Mouse (Mus musculus): ENCODE results near the gene Snx10. TPM values are rescaled to one million over a fixed set of nuclear protein-coding genes. Genes with fewer than 3 reads are reported as not detected.

Gene Snx10
- polyA plus RNA-seq, 1 experiment from 2014 or later = 17.4 TPM

GRCm38 (mm10) chr6:51606803-51607202, 83.1 kb downstream of the Snx10 start:
- Histone ChIP-seq H3K4me3 (ENCODE audit: low read depth, low read length) (no peak overlapping the region), H3K4me2 (replicated peaks; ENCODE audit: low read depth) (no peak overlapping the region), H3K27me3 (ENCODE audit: control insufficient read depth, insufficient read depth, low read length) (no peaks in the 10 kb centered on the region), H3K4me1 (replicated peaks; ENCODE audit: control insufficient read depth, insufficient read depth) (no peaks in the 10 kb centered on the region), H3K9me3 (ENCODE audit: control insufficient read depth, low read length) (no peaks in the 10 kb centered on the region), H3K36me3 (ENCODE audit: control insufficient read depth, insufficient read depth, low read length) (no peaks in the 10 kb centered on the region), H3K27ac (replicated peaks) (no peak overlapping the region), H3K9ac (ENCODE audit: low read length) (no peak overlapping the region)
- 53% methylated on average over 7 of the region's 7 CpGs for WGBS
- no peak for ATAC-seq (ENCODE audit: low FRiP score, low TSS enrichment)
- no peak for TF ChIP-seq CTCF (IDR thresholded peaks at IDR 0.05; ENCODE audit: low read depth)
- no peak for TF ChIP-seq EP300 (optimal IDR thresholded peaks at IDR 0.05)
- DNase-seq (ENCODE audit: low spot score) = no peak

- Histone ChIP-seq H3K4me1 (replicated peaks; ENCODE audit: control insufficient read depth, insufficient read depth) (0 out of 2 replicates have a peak, but pooled peaks cover 2% of the 10 kb centered on the region), H3K9me3 (ENCODE audit: control insufficient read depth, low read length) (no peaks in the 10 kb centered on the region), H3K27ac (replicated peaks) (no peak overlapping the region), H3K4me2 (replicated peaks; ENCODE audit: low read depth) (no peak overlapping the region), H3K36me3 (ENCODE audit: control insufficient read depth, insufficient read depth, low read length) (no peaks in the 10 kb centered on the region), H3K4me3 (ENCODE audit: low read depth, low read length) (no peak overlapping the region), H3K9ac (ENCODE audit: low read length) (no peak overlapping the region), H3K27me3 (ENCODE audit: control insufficient read depth, insufficient read depth, low read length) (no peaks in the 10 kb centered on the region)
- peak; percentile 23 for DNase-seq (ENCODE audit: low spot score)
- TF ChIP-seq EP300 (optimal IDR thresholded peaks at IDR 0.05) (no peak), CTCF (IDR thresholded peaks at IDR 0.05; ENCODE audit: low read depth) (no peak)
- ATAC-seq (ENCODE audit: low FRiP score, low TSS enrichment) = no peak
- WGBS = 72% methylated on average over 4 of the region's 4 CpGs
Measured at GRCm38 (mm10) chr6:51611621-51612020, 87.9 kb downstream of the Snx10 start.

- Histone ChIP-seq H3K4me3 (ENCODE audit: low read depth, low read length) (peak overlapping the region; percentile 57), H3K9me3 (ENCODE audit: control insufficient read depth, low read length) (no peaks in the 10 kb centered on the region), H3K4me1 (replicated peaks; ENCODE audit: control insufficient read depth, insufficient read depth) (0 out of 2 replicates have a peak, but pooled peaks cover 2% of the 10 kb centered on the region), H3K27me3 (ENCODE audit: control insufficient read depth, insufficient read depth, low read length) (no peaks in the 10 kb centered on the region), H3K36me3 (ENCODE audit: control insufficient read depth, insufficient read depth, low read length) (no peaks in the 10 kb centered on the region), H3K27ac (replicated peaks) (no peak overlapping the region), H3K4me2 (replicated peaks; ENCODE audit: low read depth) (peak overlapping the region; percentile 92), H3K9ac (ENCODE audit: low read length) (peak overlapping the region; percentile 52)
- DNase-seq (ENCODE audit: low spot score) (peak; percentile 67), ATAC-seq (ENCODE audit: low FRiP score, low TSS enrichment) (peak; percentile 86)
- WGBS = under 1% methylated on average over 50 of the region's 54 CpGs
- TF ChIP-seq CTCF (IDR thresholded peaks at IDR 0.05; ENCODE audit: low read depth) (peak; percentile 72), EP300 (optimal IDR thresholded peaks at IDR 0.05) (no peak)
Measured at GRCm38 (mm10) chr6:51612371-51613051, 88.8 kb downstream of the Snx10 start.

GRCm38 (mm10) chr6:51613661-51614060, 90.0 kb downstream of the Snx10 start:
- H3K4me2 ChIP-seq (replicated peaks; ENCODE audit: low read depth) = no peak overlapping the region
- H3K4me3 ChIP-seq (ENCODE audit: low read depth, low read length) = no peak overlapping the region
- DNase-seq (ENCODE audit: low spot score) (peak; percentile 24), ATAC-seq (ENCODE audit: low FRiP score, low TSS enrichment) (no peak)
- no peaks in the 10 kb centered on the region for H3K27me3 ChIP-seq (ENCODE audit: control insufficient read depth, insufficient read depth, low read length)
- H3K4me1 ChIP-seq (replicated peaks; ENCODE audit: control insufficient read depth, insufficient read depth) = 0 out of 2 replicates have a peak, but pooled peaks cover 2% of the 10 kb centered on the region
- 66% methylated on average over 11 of the region's 11 CpGs for WGBS
- TF ChIP-seq CTCF (IDR thresholded peaks at IDR 0.05; ENCODE audit: low read depth) = no peak
- TF ChIP-seq EP300 (optimal IDR thresholded peaks at IDR 0.05) = no peak
- H3K9ac ChIP-seq (ENCODE audit: low read length) = no peak overlapping the region
- H3K36me3 ChIP-seq (ENCODE audit: control insufficient read depth, insufficient read depth, low read length) = no peaks in the 10 kb centered on the region
- H3K9me3 ChIP-seq (ENCODE audit: control insufficient read depth, low read length) = no peaks in the 10 kb centered on the region
- no peak overlapping the region for H3K27ac ChIP-seq (replicated peaks)

GRCm38 (mm10) chr6:51626843-51627242, 103.1 kb downstream of the Snx10 start:
- no peak for DNase-seq (ENCODE audit: low spot score)
- Histone ChIP-seq H3K4me2 (replicated peaks; ENCODE audit: low read depth) (no peak overlapping the region), H3K9ac (ENCODE audit: low read length) (no peak overlapping the region), H3K27me3 (ENCODE audit: control insufficient read depth, insufficient read depth, low read length) (no peaks in the 10 kb centered on the region), H3K27ac (replicated peaks) (no peak overlapping the region), H3K36me3 (ENCODE audit: control insufficient read depth, insufficient read depth, low read length) (no peaks in the 10 kb centered on the region), H3K9me3 (ENCODE audit: control insufficient read depth, low read length) (no peaks in the 10 kb centered on the region), H3K4me1 (replicated peaks; ENCODE audit: control insufficient read depth, insufficient read depth) (no peaks in the 10 kb centered on the region), H3K4me3 (ENCODE audit: low read depth, low read length) (no peak overlapping the region)
- ATAC-seq (ENCODE audit: low FRiP score, low TSS enrichment) = no peak
- TF ChIP-seq CTCF (IDR thresholded peaks at IDR 0.05; ENCODE audit: low read depth) (no peak), EP300 (optimal IDR thresholded peaks at IDR 0.05) (no peak)
- WGBS = 80% methylated on average over 5 of the region's 5 CpGs

GRCm38 (mm10) chr6:51629671-51630070, 106.0 kb downstream of the Snx10 start:
- Histone ChIP-seq H3K27ac (replicated peaks) (no peak overlapping the region), H3K9ac (ENCODE audit: low read length) (no peak overlapping the region), H3K4me1 (replicated peaks; ENCODE audit: control insufficient read depth, insufficient read depth) (no peaks in the 10 kb centered on the region), H3K4me2 (replicated peaks; ENCODE audit: low read depth) (no peak overlapping the region), H3K4me3 (ENCODE audit: low read depth, low read length) (no peak overlapping the region), H3K27me3 (ENCODE audit: control insufficient read depth, insufficient read depth, low read length) (no peaks in the 10 kb centered on the region), H3K36me3 (ENCODE audit: control insufficient read depth, insufficient read depth, low read length) (no peaks in the 10 kb centered on the region), H3K9me3 (ENCODE audit: control insufficient read depth, low read length) (no peaks in the 10 kb centered on the region)
- DNase-seq (ENCODE audit: low spot score) = no peak
- no peak for TF ChIP-seq EP300 (optimal IDR thresholded peaks at IDR 0.05)
- TF ChIP-seq CTCF (IDR thresholded peaks at IDR 0.05; ENCODE audit: low read depth) = no peak
- 52% methylated on average over 3 of the region's 3 CpGs for WGBS
- ATAC-seq (ENCODE audit: low FRiP score, low TSS enrichment) = no peak
